Mouse (Mus musculus) myocyte (in vitro differentiated cells): Measurements from ENCODE around the gene Trrap. TPM values are rescaled to one million over a fixed set of nuclear protein-coding genes. Genes with fewer than 3 reads are reported as not detected.
A peak's percentile ranks its signal among the peaks of the same experiment; 100 is the strongest.
"Not testable (repeated sequence)": the region's sequence is repeated elsewhere in the genome, so short reads cannot be mapped to it uniquely, and the experiment has no call there.

Experiments used
- H3K27me3 ChIP-seq: one replicate; pipeline ENCODE4 v1.6.1; 2011; ENCODE audit not compliant: control insufficient read depth, insufficient read depth, insufficient read length
- H3K36me3 ChIP-seq: one replicate; pipeline ENCODE4 v1.6.1; 2011; ENCODE audit not compliant: control insufficient read depth, insufficient read depth
- H3K4me2 ChIP-seq: one replicate; pipeline ENCODE4 v1.6.1; 2011; ENCODE audit warnings: low read depth, control low read depth
- H3K4me3 ChIP-seq: one replicate; pipeline ENCODE4 v1.5.1; 2011; ENCODE audit warnings: mild to moderate bottlenecking, control low read depth, moderate library complexity
- H3K79me2 ChIP-seq: one replicate; pipeline ENCODE4 v1.6.1; 2011; ENCODE audit not compliant: control insufficient read depth, insufficient read depth
- H3ac ChIP-seq: one replicate; pipeline ENCODE4 v1.6.1; 2011; ENCODE audit not compliant: control insufficient read depth, insufficient read length
- CEBPB ChIP-seq: IDR thresholded peaks from 2 replicates; pipeline ENCODE4 v1.6.1; 2011; ENCODE audit warnings: mild to moderate bottlenecking, moderate library complexity; ENCODE audit not compliant: poor library complexity, insufficient read depth, severe bottlenecking
- E2F4 ChIP-seq: IDR thresholded peaks from one replicate; pipeline ENCODE4 v1.6.1; 2011; ENCODE audit warnings: mild to moderate bottlenecking, control low read depth, moderate library complexity; ENCODE audit not compliant: insufficient read depth
- MAX ChIP-seq: IDR thresholded peaks from one replicate; pipeline ENCODE4 v1.6.1; 2011; ENCODE audit warnings: low read depth, mild to moderate bottlenecking, control low read depth
- MYOD1 ChIP-seq, 3 experiments: IDR thresholded peaks; one replicate each; pipeline ENCODE4 v1.6.1; 2011; ENCODE audit warnings: control low read depth in 2 of 3, low read depth in 2 of 3, mild to moderate bottlenecking in 2 of 3, moderate library complexity in 1 of 3; ENCODE audit not compliant: insufficient read length in 2 of 3, control insufficient read depth in 1 of 3
- MYOG ChIP-seq, 3 experiments: IDR thresholded peaks; one replicate each; pipeline ENCODE4 v1.6.1; 2011; ENCODE audit warnings: control low read depth in 2 of 3, low read depth in 2 of 3, mild to moderate bottlenecking in 2 of 3; ENCODE audit not compliant: insufficient read length in 2 of 3, control insufficient read depth in 1 of 3, insufficient read depth in 1 of 3
- POLR2A ChIP-seq: IDR thresholded peaks from one replicate; pipeline ENCODE4 v1.6.1; 2011; ENCODE audit warnings: low read depth, mild to moderate bottlenecking, control low read depth, moderate library complexity; ENCODE audit not compliant: insufficient read length
- POLR2AphosphoS2 ChIP-seq: IDR thresholded peaks from one replicate; pipeline ENCODE4 v1.6.1; 2011; ENCODE audit warnings: low read depth, control low read depth; ENCODE audit not compliant: insufficient read length
- REST ChIP-seq: IDR thresholded peaks from one replicate; pipeline ENCODE4 v1.6.1; 2011; ENCODE audit warnings: mild to moderate bottlenecking, control low read depth, moderate library complexity; ENCODE audit not compliant: insufficient read depth, insufficient read length
- SRF ChIP-seq: IDR thresholded peaks from one replicate; pipeline ENCODE4 v1.6.1; 2011; ENCODE audit warnings: low read depth; ENCODE audit not compliant: control insufficient read depth, insufficient read length
- TCF12 ChIP-seq: IDR thresholded peaks from one replicate; pipeline ENCODE4 v1.6.1; 2011; ENCODE audit warnings: mild to moderate bottlenecking, control low read depth; ENCODE audit not compliant: poor library complexity, insufficient read depth, severe bottlenecking
- TCF3 ChIP-seq: IDR thresholded peaks from one replicate; pipeline ENCODE4 v1.6.1; 2011; ENCODE audit warnings: low read depth, control low read depth; ENCODE audit not compliant: insufficient read length
- USF1 ChIP-seq: IDR thresholded peaks from one replicate; pipeline ENCODE4 v1.6.1; 2011; ENCODE audit warnings: low read depth, mild to moderate bottlenecking, control low read depth, moderate library complexity
- polyA plus RNA-seq: library from polyadenylated mRNA; unstranded; fragments of >200 nt; fragmentation: generic; extraction: Trizol; gene quantifications from one replicate; pipeline ENCODE4 v1.2.1, GENCODE M21; 2012; ENCODE audit warnings: missing spikeins

Trrap gene
- 40.2 TPM for polyA plus RNA-seq

DNA sequence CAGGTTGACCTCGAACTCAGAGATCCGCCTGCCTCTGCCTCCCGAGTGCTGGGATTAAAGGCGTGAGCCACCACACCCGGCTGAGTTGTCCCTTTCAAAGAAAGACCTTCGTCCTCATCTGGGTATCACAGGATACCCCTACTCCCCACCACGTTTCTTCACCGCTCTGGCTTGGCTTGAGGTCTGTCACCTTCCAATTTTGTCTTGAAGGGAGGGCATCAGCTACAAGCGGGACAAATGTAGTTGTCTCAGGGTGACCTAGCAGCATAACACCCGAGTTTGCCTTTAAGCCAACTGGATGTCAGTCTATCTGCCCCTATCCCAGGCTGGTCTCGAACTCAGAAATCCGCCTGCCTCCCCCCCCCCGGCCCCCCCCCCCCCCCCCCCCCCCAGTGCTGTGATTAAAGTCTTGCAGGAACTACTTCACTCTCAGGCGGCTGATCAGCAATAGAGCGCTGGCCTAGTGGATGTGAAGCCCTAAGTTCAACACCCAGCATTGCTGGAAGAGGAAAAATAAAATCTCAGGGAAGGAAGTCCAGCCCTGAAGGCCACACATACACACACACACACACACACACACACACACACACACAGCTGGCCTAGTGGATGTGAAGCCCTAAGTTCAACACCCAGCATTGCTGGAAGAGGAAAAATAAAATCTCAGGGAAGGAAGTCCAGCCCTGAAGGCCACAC is at the start of gene Trrap:
Trrap (plus strand) TSS at position 627 of the 693 bp plus-strand sequence.
- peaks cover 27% of the 10 kb centered on the region for H3K79me2 ChIP-seq
- peak within 1 kb of the TSS; percentile 65 for H3K4me2 ChIP-seq
- H3ac ChIP-seq: peak within 1 kb of the TSS; percentile 84
- H3K4me3 ChIP-seq: peak within 1 kb of the TSS; percentile 95
- H3K36me3 ChIP-seq: not testable (repeated sequence)
- peaks cover 11% of the 10 kb centered on the region for H3K27me3 ChIP-seq

GRCm38 (mm10) chr5:144719781-144720180 is 47.8 kb upstream of the Trrap start:
- H3ac ChIP-seq: no peak overlapping the region
- H3K27me3 ChIP-seq: peaks cover 50% of the 10 kb centered on the region
- H3K79me2 ChIP-seq: no peaks in the 10 kb centered on the region
- H3K36me3 ChIP-seq: no peaks in the 10 kb centered on the region
- TF ChIP-seq CEBPB: no peak
- no peak for TF ChIP-seq E2F4
- TF ChIP-seq POLR2A: no peak
- no peak for TF ChIP-seq MYOG (IDR thresholded peaks at IDR 0.05; ENCODE audit: control insufficient read depth in 1 of 3, insufficient read depth in 1 of 3, insufficient read length in 2 of 3, low read depth in 2 of 3)
- TF ChIP-seq MYOD1 (IDR thresholded peaks at IDR 0.05; ENCODE audit: control insufficient read depth in 1 of 3, insufficient read length in 2 of 3, low read depth in 2 of 3): no peak
- TF ChIP-seq SRF: no peak
- TF ChIP-seq REST: no peak
- TF ChIP-seq TCF3: no peak
- TF ChIP-seq MAX: no peak
- no peak for TF ChIP-seq POLR2AphosphoS2
- no peak for TF ChIP-seq USF1
- TF ChIP-seq TCF12: no peak
- H3K4me2 ChIP-seq: no peak overlapping the region
- no peak overlapping the region for H3K4me3 ChIP-seq

DNA sequence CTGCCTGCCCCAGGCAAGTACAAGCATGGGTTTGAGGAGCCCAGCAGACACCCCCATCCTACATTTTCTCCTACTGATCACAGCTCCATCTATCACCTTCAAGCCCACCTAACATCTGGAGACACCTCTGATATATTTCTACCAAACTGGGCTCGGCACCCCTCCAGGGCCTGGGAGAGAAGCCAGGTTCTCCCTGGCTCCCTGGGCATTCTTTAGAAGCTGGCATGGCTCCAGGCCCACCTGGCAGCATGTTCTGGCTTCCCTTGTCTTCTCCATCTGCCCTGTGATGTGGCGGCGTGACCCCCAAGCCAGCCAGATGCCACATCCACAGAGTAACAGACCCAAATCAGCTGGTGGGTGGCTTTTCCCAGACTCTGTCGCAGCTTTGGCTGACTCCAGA is 47.3 kb upstream of the Trrap start:
- Histone ChIP-seq H3K4me3 (no peak overlapping the region), H3K4me2 (no peak overlapping the region), H3K36me3 (no peaks in the 10 kb centered on the region), H3K79me2 (no peaks in the 10 kb centered on the region), H3ac (no peak overlapping the region), H3K27me3 (peaks cover 50% of the 10 kb centered on the region)
- TF ChIP-seq TCF3 (no peak), TCF12 (no peak), MYOG (IDR thresholded peaks at IDR 0.05; ENCODE audit: control insufficient read depth in 1 of 3, insufficient read depth in 1 of 3, insufficient read length in 2 of 3, low read depth in 2 of 3) (no peak), REST (no peak), MYOD1 (IDR thresholded peaks at IDR 0.05; ENCODE audit: control insufficient read depth in 1 of 3, insufficient read length in 2 of 3, low read depth in 2 of 3) (no peak), POLR2AphosphoS2 (no peak), SRF (no peak), MAX (no peak), USF1 (no peak), E2F4 (no peak), CEBPB (no peak), POLR2A (no peak)

- H3K4me2 ChIP-seq: no peak overlapping the region
- TF ChIP-seq TCF3: no peak
- no peak for TF ChIP-seq POLR2A
- TF ChIP-seq SRF: no peak
- TF ChIP-seq E2F4: no peak
- no peak for TF ChIP-seq MAX
- TF ChIP-seq MYOD1 (IDR thresholded peaks at IDR 0.05; ENCODE audit: control insufficient read depth in 1 of 3, insufficient read length in 2 of 3, low read depth in 2 of 3): no peak
- TF ChIP-seq MYOG (IDR thresholded peaks at IDR 0.05; ENCODE audit: control insufficient read depth in 1 of 3, insufficient read depth in 1 of 3, insufficient read length in 2 of 3, low read depth in 2 of 3): no peak
- no peak for TF ChIP-seq USF1
- no peak for TF ChIP-seq REST
- no peak for TF ChIP-seq POLR2AphosphoS2
- TF ChIP-seq CEBPB: no peak
- no peak for TF ChIP-seq TCF12
- H3K79me2 ChIP-seq: no peaks in the 10 kb centered on the region
- peaks cover 26% of the 10 kb centered on the region for H3K27me3 ChIP-seq
- H3ac ChIP-seq: no peak overlapping the region
- H3K36me3 ChIP-seq: no peaks in the 10 kb centered on the region
- no peak overlapping the region for H3K4me3 ChIP-seq
Measured at GRCm38 (mm10) chr5:144724926-144725325, 42.6 kb upstream of the Trrap start.

GRCm38 (mm10) chr5:144725554-144725953 is 42.0 kb upstream of the Trrap start:
- Histone ChIP-seq H3K4me2 (no peak overlapping the region), H3K79me2 (no peaks in the 10 kb centered on the region), H3K27me3 (peaks cover 20% of the 10 kb centered on the region), H3K36me3 (no peaks in the 10 kb centered on the region), H3ac (no peak overlapping the region), H3K4me3 (no peak overlapping the region)
- TF ChIP-seq SRF (no peak), USF1 (no peak), CEBPB (no peak), POLR2A (no peak), E2F4 (no peak), TCF12 (no peak), REST (no peak), POLR2AphosphoS2 (no peak)
